Mouse (Mus musculus) midbrain, postnatal 0 days (tissue): ENCODE results near the gene Fam228b. TPM values are rescaled to one million over a fixed set of nuclear protein-coding genes. Genes with fewer than 3 reads are reported as not detected.

Experiments used
- ATAC-seq: fragments of 200-750 bp; cut with Nextera tagmentation; 2 replicates; pipeline ENCODE4 v1.8.0; 2017; ENCODE audit warnings: moderate number of reproducible peaks, mild to moderate bottlenecking, moderate TSS enrichment, moderate library complexity; ENCODE audit not compliant: low FRiP score
- DNase-seq: peaks from one replicate; pipeline ENCODE4 v3.0.0-alpha.2; 2015; ENCODE audit warnings: low spot score
- H3K27ac ChIP-seq: fragments of 300-500 bp; sonication (generic); 2 replicates; pipeline ENCODE4 v1.5.1; 2014; ENCODE audit warnings: low read depth, mild to moderate bottlenecking, low read length, mixed read lengths
- H3K27me3 ChIP-seq: fragments of 300-500 bp; sonication (generic); 2 replicates; pipeline ENCODE4 v1.6.1; 2014; ENCODE audit warnings: low read length, control low read depth, mixed read lengths; ENCODE audit not compliant: insufficient read depth
- H3K36me3 ChIP-seq: fragments of 300-500 bp; sonication (generic); 2 replicates; pipeline ENCODE4 v1.6.1; 2014; ENCODE audit warnings: low read length, control low read depth, mixed read lengths; ENCODE audit not compliant: insufficient read depth
- H3K4me1 ChIP-seq: fragments of 300-500 bp; sonication (generic); 2 replicates; pipeline ENCODE4 v1.6.1; 2014; ENCODE audit warnings: mild to moderate bottlenecking, control low read depth, antibody characterized with exemption, low read length, mixed read lengths; ENCODE audit not compliant: insufficient read depth
- H3K4me2 ChIP-seq: fragments of 300-500 bp; sonication (generic); 2 replicates; pipeline ENCODE4 v1.6.1; 2014; ENCODE audit warnings: low read depth, mild to moderate bottlenecking, low read length, mixed read lengths; ENCODE audit not compliant: poor library complexity, severe bottlenecking
- H3K4me3 ChIP-seq: fragments of 300-500 bp; sonication (generic); 2 replicates; pipeline ENCODE4 v1.5.1; 2014; ENCODE audit warnings: low read depth, mild to moderate bottlenecking, low read length, moderate library complexity
- H3K9ac ChIP-seq: fragments of 300-500 bp; sonication (generic); replicated peaks from 2 replicates; pipeline ENCODE4 v1.6.1; 2014; ENCODE audit warnings: mild to moderate bottlenecking, low read length, moderate library complexity, mixed read lengths; ENCODE audit not compliant: poor library complexity, severe bottlenecking
- H3K9me3 ChIP-seq: fragments of 300-500 bp; sonication (generic); 2 replicates; pipeline ENCODE4 v1.6.1; 2016; ENCODE audit warnings: low read length, control low read depth
- CTCF ChIP-seq: IDR thresholded peaks from 2 replicates; pipeline ENCODE4 v1.5.1; 2016; ENCODE audit warnings: antibody characterized with exemption, mild to moderate bottlenecking
- WGBS: fragments of 180-500 bp; shearing (Covaris S2); extraction: QIAGEN DNeasy Blood & Tissue Kit; methylation state at CpG from one replicate; pipeline ENCODE4 v1.1.7; 2014; 5-methylcytosine and 5-hydroxymethylcytosine counted together
- polyA plus RNA-seq: library from polyadenylated mRNA; unstranded; fragments of >200 nt; fragmentation: Nextera tagmentation; extraction: Ambion mirVana; gene quantifications from 2 replicates; pipeline ENCODE4 v1.2.1, GENCODE M21; 2015
- total RNA-seq: library from RNA; depleted of rRNA; stranded (reverse); fragments of >200 nt; gene quantifications from 2 replicates; pipeline ENCODE4 v1.2.3, GENCODE M21; 2014

The Fam228b gene
- total and polyA plus RNA-seq, 2 experiments from 2014 or later: 6.5 to 8.7 TPM

DNA sequence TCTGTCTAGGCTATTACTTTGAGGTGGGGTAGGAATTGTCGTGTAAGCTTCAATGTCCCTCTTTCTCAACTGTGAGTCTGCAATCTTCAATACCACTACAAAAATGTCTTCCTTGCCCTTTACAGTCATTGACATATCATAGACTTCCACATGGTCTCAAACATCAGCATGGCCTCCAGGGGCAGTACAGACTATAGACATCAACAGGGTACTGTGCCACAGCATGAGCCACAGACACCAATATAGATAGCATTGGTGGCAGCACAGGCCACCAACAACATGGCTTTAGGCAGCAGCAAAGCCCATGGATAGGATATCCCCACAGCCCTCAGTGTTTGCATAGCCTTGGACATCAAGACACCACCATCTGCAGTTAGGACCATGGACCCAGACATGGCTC is 12.2 kb upstream of the Fam228b start:
- ATAC-seq (no peak), DNase-seq (no peak)
- no peak overlapping the region for H3K4me2 ChIP-seq
- H3K9me3 ChIP-seq: no peaks in the 10 kb centered on the region
- H3K27ac ChIP-seq: no peak overlapping the region
- 76% methylated on average over 1 of the region's 1 CpGs for WGBS
- H3K4me1 ChIP-seq: no peaks in the 10 kb centered on the region
- H3K9ac ChIP-seq: no peak overlapping the region
- H3K4me3 ChIP-seq: no peak overlapping the region
- H3K27me3 ChIP-seq: no peaks in the 10 kb centered on the region
- H3K36me3 ChIP-seq: no peaks in the 10 kb centered on the region
- TF ChIP-seq CTCF: 0 out of 2 replicates have a peak, but pooled peaks have one; percentile 13

DNA sequence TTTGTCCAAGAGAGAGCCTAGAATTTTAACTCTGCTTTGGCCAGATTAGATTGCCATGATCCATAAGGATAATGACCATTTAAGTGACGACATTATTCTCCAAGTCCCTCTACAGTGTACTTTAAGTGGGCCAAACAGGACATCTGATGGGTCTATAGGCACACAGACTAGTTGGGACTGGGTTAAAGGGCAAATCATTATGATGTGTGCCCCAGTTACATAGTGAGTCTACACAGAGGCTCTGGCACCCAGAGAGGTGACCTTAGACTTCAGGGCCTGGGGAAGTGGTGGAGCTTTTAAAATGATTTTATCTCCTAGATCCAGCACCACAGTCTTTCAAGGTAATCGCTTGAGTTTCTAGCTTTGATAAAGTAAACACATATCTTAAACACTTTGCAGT is 11.2 kb upstream of the Fam228b start:
- Histone ChIP-seq H3K9ac (no peak overlapping the region), H3K9me3 (no peaks in the 10 kb centered on the region), H3K27ac (no peak overlapping the region), H3K4me1 (no peaks in the 10 kb centered on the region), H3K36me3 (no peaks in the 10 kb centered on the region), H3K4me2 (no peak overlapping the region), H3K4me3 (no peak overlapping the region), H3K27me3 (no peaks in the 10 kb centered on the region)
- WGBS: 70% methylated on average over 2 of the region's 2 CpGs
- no peak for DNase-seq
- no peak for ATAC-seq
- TF ChIP-seq CTCF: no peak

DNA sequence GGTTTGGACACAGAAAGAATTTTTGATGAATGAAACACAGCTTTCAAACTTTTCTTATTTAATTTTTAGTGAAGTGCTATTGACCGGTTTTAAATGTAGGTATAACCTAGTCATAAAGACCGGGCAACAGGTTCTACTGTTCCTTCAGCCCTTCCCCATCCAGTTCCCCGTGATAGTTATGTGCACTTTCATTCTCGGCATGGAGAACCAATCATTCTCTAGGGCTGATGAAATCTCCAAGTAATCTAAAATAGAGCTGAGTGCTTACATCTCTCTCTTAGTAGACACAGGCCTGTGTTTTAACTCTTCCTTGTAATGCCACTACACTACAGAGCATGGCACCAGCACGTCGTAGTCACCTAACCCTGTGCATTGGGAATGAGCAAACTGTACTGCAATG is 8.7 kb upstream of the Fam228b start:
- Histone ChIP-seq H3K9me3 (no peaks in the 10 kb centered on the region), H3K9ac (no peak overlapping the region), H3K4me1 (no peaks in the 10 kb centered on the region), H3K4me2 (no peak overlapping the region), H3K27ac (no peak overlapping the region), H3K36me3 (no peaks in the 10 kb centered on the region), H3K27me3 (no peaks in the 10 kb centered on the region), H3K4me3 (no peak overlapping the region)
- no peak for TF ChIP-seq CTCF
- ATAC-seq (no peak), DNase-seq (no peak)
- WGBS: 89% methylated on average over 6 of the region's 6 CpGs

DNA sequence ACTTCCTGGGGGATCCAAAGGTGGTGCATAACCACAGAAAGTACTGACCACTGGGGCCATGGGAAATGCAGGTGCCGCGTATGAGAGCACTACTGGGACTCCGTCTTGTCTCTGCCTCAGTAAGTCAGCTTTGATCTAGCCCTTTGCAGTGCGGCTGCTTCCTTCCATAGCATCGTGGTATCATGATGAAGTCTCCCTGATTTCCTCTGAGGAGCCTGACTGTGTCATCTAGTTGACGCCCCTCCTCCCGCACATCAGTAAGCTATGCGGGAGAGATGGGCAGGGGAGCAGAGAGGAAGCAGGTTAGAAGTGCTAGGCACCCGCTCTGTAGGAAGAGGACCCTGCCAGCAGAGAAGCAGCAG is 6.5 kb upstream of the Fam228b start:
- Histone ChIP-seq H3K4me3 (no peak overlapping the region), H3K9me3 (no peaks in the 10 kb centered on the region), H3K27me3 (no peaks in the 10 kb centered on the region), H3K4me2 (no peak overlapping the region), H3K36me3 (no peaks in the 10 kb centered on the region), H3K4me1 (no peaks in the 10 kb centered on the region), H3K27ac (no peak overlapping the region), H3K9ac (no peak overlapping the region)
- ATAC-seq (no peak), DNase-seq (no peak)
- 86% methylated on average over 9 of the region's 9 CpGs for WGBS
- TF ChIP-seq CTCF: no peak

DNA sequence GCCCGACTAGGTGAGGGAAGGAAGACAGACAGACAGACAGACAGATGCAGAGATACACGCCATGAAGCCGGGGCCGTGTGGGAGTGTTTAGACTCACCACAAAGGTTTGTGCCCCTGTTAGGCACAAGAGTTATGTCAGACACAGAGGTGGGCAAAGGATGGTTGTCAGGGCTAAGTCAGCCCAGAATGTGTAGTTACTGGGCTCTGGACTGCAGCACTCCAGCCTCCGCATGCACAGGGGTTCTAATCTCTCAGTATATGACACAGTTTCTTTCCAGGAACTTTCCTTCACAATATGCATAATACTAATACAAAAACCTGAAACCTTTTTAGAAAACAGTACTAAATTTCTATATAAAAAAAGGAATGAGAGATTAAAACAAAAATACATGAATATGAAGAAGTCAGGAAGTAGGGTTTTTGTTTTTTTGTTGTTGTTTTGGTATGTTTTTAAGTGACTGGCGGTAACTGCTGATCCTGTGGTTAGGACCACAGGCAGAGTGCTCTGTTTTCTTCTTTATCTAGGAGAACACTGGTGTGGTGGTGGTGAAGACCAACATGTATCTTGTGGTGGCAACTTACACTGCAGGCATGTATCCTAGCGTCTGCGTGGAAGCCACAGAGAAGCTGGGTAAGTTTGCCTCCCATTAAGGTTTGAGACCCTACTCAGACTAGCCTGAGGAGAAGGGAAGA is 6.0 kb upstream of the Fam228b start:
- no peaks in the 10 kb centered on the region for H3K9me3 ChIP-seq
- DNase-seq (no peak), ATAC-seq (no peak)
- H3K4me1 ChIP-seq: no peaks in the 10 kb centered on the region
- H3K4me3 ChIP-seq: no peak overlapping the region
- H3K27me3 ChIP-seq: no peaks in the 10 kb centered on the region
- H3K36me3 ChIP-seq: no peaks in the 10 kb centered on the region
- no peak overlapping the region for H3K9ac ChIP-seq
- H3K27ac ChIP-seq: no peak overlapping the region
- no peak for TF ChIP-seq CTCF
- 95% methylated on average over 8 of the region's 8 CpGs for WGBS
- no peak overlapping the region for H3K4me2 ChIP-seq

DNA sequence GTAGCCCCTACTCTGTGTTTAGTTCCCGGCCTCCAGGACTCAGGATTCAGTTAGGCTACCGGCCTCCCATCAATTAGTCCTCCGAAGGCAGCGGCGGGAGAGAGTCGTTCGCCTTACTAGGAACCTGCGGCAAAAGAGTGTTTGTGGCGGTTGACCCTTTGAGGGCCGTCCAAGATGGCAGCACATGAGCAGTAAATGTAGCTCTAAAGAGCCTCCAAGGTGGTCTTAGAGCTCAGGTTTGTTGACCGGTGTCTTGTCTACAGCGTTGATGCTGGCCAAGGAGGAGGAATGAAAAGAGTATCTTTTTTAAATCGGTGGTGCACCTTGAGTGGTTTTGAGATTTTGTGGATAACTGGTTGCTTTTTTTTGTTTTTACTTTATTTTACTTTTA is 261 bp upstream of the Fam228b start:
- H3K9me3 ChIP-seq: no peaks in the 10 kb centered on the region
- peak overlapping the region; percentile 97 for H3K27ac ChIP-seq
- TF ChIP-seq CTCF: no peak
- H3K4me1 ChIP-seq: no peaks in the 10 kb centered on the region
- H3K4me3 ChIP-seq: peak overlapping the region; percentile 57
- no peak; the same call in 1 of the 2 replicates for ATAC-seq
- no peak for DNase-seq
- H3K27me3 ChIP-seq: no peaks in the 10 kb centered on the region
- H3K4me2 ChIP-seq: peak overlapping the region; percentile 56
- H3K36me3 ChIP-seq: no peaks in the 10 kb centered on the region
- H3K9ac ChIP-seq: peak overlapping the region; percentile 85
- WGBS: 16% methylated on average over 13 of the region's 13 CpGs
